Mouse (Mus musculus) thymus, adult 2 months (tissue): Measurements from ENCODE around the gene Ufd1. TPM values are rescaled to one million over a fixed set of nuclear protein-coding genes. Genes with fewer than 3 reads are reported as not detected.

ENCODE experiments used
- DNase-seq: peaks from one replicate; pipeline ENCODE4 v3.0.0; 2021
- H3K27ac ChIP-seq: fragments of 200-500 bp; 2 replicates; pipeline ENCODE4 v1.5.1; 2012; ENCODE audit warnings: low read length, control low read depth; ENCODE audit not compliant: control insufficient read depth, insufficient read depth
- H3K27me3 ChIP-seq: fragments of 200-500 bp; 2 replicates; pipeline ENCODE4 v1.6.1; 2012; ENCODE audit warnings: mild to moderate bottlenecking, low read length, moderate library complexity, mixed read lengths; ENCODE audit not compliant: control insufficient read depth, insufficient read depth
- H3K36me3 ChIP-seq: fragments of 200-500 bp; 2 replicates; pipeline ENCODE4 v1.6.1; 2012; ENCODE audit warnings: mild to moderate bottlenecking, low read length, moderate library complexity; ENCODE audit not compliant: control insufficient read depth, insufficient read depth
- H3K4me1 ChIP-seq: fragments of 200-500 bp; replicated peaks from 2 replicates; pipeline ENCODE4 v1.6.1; 2012; ENCODE audit warnings: low read length; ENCODE audit not compliant: control insufficient read depth, insufficient read depth
- H3K4me3 ChIP-seq: fragments of 200-500 bp; 2 replicates; pipeline ENCODE4 v1.5.1; 2012; ENCODE audit warnings: mild to moderate bottlenecking, low read length, control low read depth, moderate library complexity; ENCODE audit not compliant: control insufficient read depth, insufficient read depth
- CTCF ChIP-seq: fragments of 200-500 bp; IDR thresholded peaks from 2 replicates; pipeline ENCODE4 v1.5.1; 2012; ENCODE audit warnings: mild to moderate bottlenecking, control low read depth, low read length, moderate library complexity, borderline replicate concordance; ENCODE audit not compliant: control insufficient read depth, poor library complexity, insufficient read depth; ENCODE audit errors: extremely low read depth
- POLR2A ChIP-seq: fragments of 200-500 bp; IDR thresholded peaks from 2 replicates; pipeline ENCODE4 v1.6.1; 2012; ENCODE audit warnings: mild to moderate bottlenecking, low read length, control low read depth, moderate library complexity; ENCODE audit not compliant: control insufficient read depth, poor library complexity, insufficient read depth; ENCODE audit errors: extremely low read depth
- WGBS: fragments of 180-500 bp; shearing (Covaris S2); methylation state at CpG from one replicate; pipeline ENCODE4 v1.1.7; 2018; 5-methylcytosine and 5-hydroxymethylcytosine counted together
- polyA plus RNA-seq: library from polyadenylated mRNA; depleted of rRNA; stranded (reverse); fragments of >200 nt; gene quantifications from 2 replicates; pipeline ENCODE4 v1.2.3, GENCODE M21; 2012

Ufd1 gene
- polyA plus RNA-seq, 1 experiment = 47.3 TPM

GRCm38 (mm10) chr16:18788627-18789406, 22.8 kb upstream of the Ufd1 start:
- peaks cover 40% of the 10 kb centered on the region for H3K36me3 ChIP-seq
- DNase-seq = no peak
- H3K27ac ChIP-seq = no peak overlapping the region
- 61% methylated on average over 10 of the region's 10 CpGs for WGBS
- H3K27me3 ChIP-seq = no peaks in the 10 kb centered on the region
- H3K4me3 ChIP-seq = no peak overlapping the region
- no peak for TF ChIP-seq CTCF
- no peak for TF ChIP-seq POLR2A
- H3K4me1 ChIP-seq = no peaks in the 10 kb centered on the region

- Histone ChIP-seq H3K27ac (no peak overlapping the region), H3K36me3 (peaks cover 31% of the 10 kb centered on the region), H3K27me3 (no peaks in the 10 kb centered on the region), H3K4me1 (no peaks in the 10 kb centered on the region), H3K4me3 (no peak overlapping the region)
- DNase-seq = no peak
- WGBS = 97% methylated on average over 11 of the region's 11 CpGs
- TF ChIP-seq POLR2A (no peak), CTCF (no peak)
These were observed 16.2 kb upstream of the Ufd1 start for GRCm38 (mm10) chr16:18795223-18795899.

GRCm38 (mm10) chr16:18796645-18797044, 14.9 kb upstream of the Ufd1 start:
- no peak for TF ChIP-seq CTCF
- no peak for TF ChIP-seq POLR2A
- no peak for DNase-seq
- H3K27me3 ChIP-seq = no peaks in the 10 kb centered on the region
- 97% methylated on average over 7 of the region's 7 CpGs for WGBS
- peaks cover 30% of the 10 kb centered on the region for H3K36me3 ChIP-seq
- H3K4me1 ChIP-seq = no peaks in the 10 kb centered on the region
- no peak overlapping the region for H3K4me3 ChIP-seq
- no peak overlapping the region for H3K27ac ChIP-seq

GRCm38 (mm10) chr16:18798151-18798550, 13.4 kb upstream of the Ufd1 start:
- TF ChIP-seq POLR2A = no peak
- no peak for TF ChIP-seq CTCF
- no peak for DNase-seq
- H3K36me3 ChIP-seq = peaks cover 31% of the 10 kb centered on the region
- no peaks in the 10 kb centered on the region for H3K27me3 ChIP-seq
- no peak overlapping the region for H3K27ac ChIP-seq
- no peak overlapping the region for H3K4me3 ChIP-seq
- H3K4me1 ChIP-seq = no peaks in the 10 kb centered on the region
- 91% methylated on average over 5 of the region's 5 CpGs for WGBS

GRCm38 (mm10) chr16:18798841-18799240, 12.7 kb upstream of the Ufd1 start:
- TF ChIP-seq CTCF (no peak), POLR2A (no peak)
- Histone ChIP-seq H3K27me3 (no peaks in the 10 kb centered on the region), H3K4me1 (no peaks in the 10 kb centered on the region), H3K27ac (no peak overlapping the region), H3K36me3 (peaks cover 31% of the 10 kb centered on the region), H3K4me3 (no peak overlapping the region)
- DNase-seq = peak; percentile 23
- 86% methylated on average over 2 of the region's 2 CpGs for WGBS

- no peaks in the 10 kb centered on the region for H3K4me1 ChIP-seq
- peaks cover 31% of the 10 kb centered on the region for H3K36me3 ChIP-seq
- no peaks in the 10 kb centered on the region for H3K27me3 ChIP-seq
- no peak overlapping the region for H3K27ac ChIP-seq
- DNase-seq = no peak
- TF ChIP-seq POLR2A = no peak
- no peak for TF ChIP-seq CTCF
- H3K4me3 ChIP-seq = no peak overlapping the region
- WGBS = 98% methylated on average over 2 of the region's 2 CpGs
These were observed 5.8 kb upstream of the Ufd1 start for GRCm38 (mm10) chr16:18805746-18806145.
